Comparison of ENCODE assay signal across 7 mouse cellular contexts in the genomic region with DNA sequence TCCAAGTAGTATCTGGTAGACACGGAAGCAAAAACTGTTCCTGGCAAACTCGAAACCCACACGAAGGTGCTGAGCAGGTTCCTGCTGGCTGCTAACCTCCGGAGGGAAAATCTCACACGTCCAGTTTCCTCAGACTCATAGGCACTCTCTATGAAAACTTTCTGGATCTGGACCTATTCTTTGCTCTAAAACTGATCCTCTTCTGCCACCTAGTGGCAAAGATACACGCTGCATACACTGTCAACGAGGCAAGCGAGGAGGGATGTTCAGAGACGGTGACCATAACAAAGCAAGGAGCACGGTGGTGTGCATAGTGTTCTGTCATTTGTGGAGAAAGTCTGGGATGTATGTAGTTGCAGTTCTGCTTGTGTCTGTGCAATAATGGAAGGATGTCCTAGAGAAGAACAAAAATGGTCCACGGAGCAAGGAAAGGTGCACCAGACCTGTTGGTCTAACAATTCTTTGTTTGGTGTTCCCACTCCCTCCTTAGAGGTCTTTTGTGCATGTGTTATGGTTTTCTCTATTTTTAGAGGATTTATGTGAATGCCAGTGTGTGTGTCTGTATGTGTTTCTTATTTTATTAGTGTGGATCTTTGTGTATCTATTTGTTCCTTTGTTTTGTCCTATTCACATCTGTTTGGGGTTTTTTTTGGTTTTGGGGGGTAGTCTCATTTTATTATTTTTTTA. TPM values are rescaled to one million over a fixed set of nuclear protein-coding genes. Genes with fewer than 3 reads are reported as not detected.
DNase-seq lines count a peak whose midpoint lies in the region; ATAC-seq and TF ChIP-seq lines count a peak whose summit lies in the region.

No protein-coding gene starts in this region.

- no peak for TF ChIP-seq POLR2A in ES-Bruce4 (IDR thresholded peaks at IDR 0.05; ENCODE audit: insufficient read depth, low read length)

- DNase-seq in embryo, embryonic 10.5 days (ENCODE audit: low spot score) = peak; percentile 93
- DNase-seq in hindbrain, embryonic 10.5 days (ENCODE audit: low spot score) = peak; percentile 70
- peak; percentile 47 for DNase-seq in layer of hippocampus, adult 9-10 months (ENCODE audit: low spot score)
- DNase-seq in right cerebral cortex, postnatal 36 days (ENCODE audit: low spot score in 2 of 2) = peak; percentile 22 to 26

- no peak overlapping the region for H3K9ac ChIP-seq in ES-Bruce4 (ENCODE audit: low read depth, poor library complexity, severe bottlenecking)

- H3K4me1 ChIP-seq in ES-Bruce4 (ENCODE audit: control insufficient read depth, insufficient read depth, low read length) = no peaks in the 10 kb centered on the region
- no peaks in the 10 kb centered on the region for H3K4me1 ChIP-seq in hindbrain, embryonic 10.5 days (replicated peaks)

- no peak overlapping the region for H3K27ac ChIP-seq in ES-Bruce4 (ENCODE audit: insufficient read depth, low read length)
- no peak overlapping the region for H3K27ac ChIP-seq in hindbrain, embryonic 10.5 days

- no peaks in the 10 kb centered on the region; the same call in 1 of the 2 replicates for H3K27me3 ChIP-seq in ES-Bruce4 (ENCODE audit: control insufficient read depth, insufficient read depth, low read length, poor library complexity, severe bottlenecking)
- no peaks in the 10 kb centered on the region for H3K27me3 ChIP-seq in hindbrain, embryonic 10.5 days (ENCODE audit: insufficient read depth, poor library complexity, severe bottlenecking)

- H3K4me3 ChIP-seq in ES-Bruce4 (ENCODE audit: low read depth, low read length) = no peak overlapping the region
- no peak overlapping the region for H3K4me3 ChIP-seq in hindbrain, embryonic 10.5 days

- 11% methylated on average over 11 of the region's 11 CpGs for WGBS in hindbrain, embryonic 10.5 days

- peak; percentile 52 for TF ChIP-seq CTCF in ES-Bruce4 (IDR thresholded peaks at IDR 0.05; ENCODE audit: low read depth, low read length)

- H3K9me3 ChIP-seq in ES-Bruce4 (replicated peaks; ENCODE audit: control insufficient read depth, insufficient read depth, low read length, poor library complexity, severe bottlenecking) = no peaks in the 10 kb centered on the region
- no peaks in the 10 kb centered on the region for H3K9me3 ChIP-seq in hindbrain, embryonic 10.5 days

- no peak for TF ChIP-seq EP300 in ES-Bruce4 (IDR thresholded peaks at IDR 0.05; ENCODE audit: insufficient read depth, low read depth, low read length)

- ATAC-seq in activated CD4-positive, CD25-positive, alpha-beta regulatory T cell, adult 4 months = peak; percentile 72
- peak; percentile 82 for ATAC-seq in megakaryocyte, adult 5-6 weeks (ENCODE audit: poor library complexity, severe bottlenecking)

- H3K36me3 ChIP-seq in ES-Bruce4 (ENCODE audit: control insufficient read depth, insufficient read depth, low read length, poor library complexity, severe bottlenecking) = no peaks in the 10 kb centered on the region
- H3K36me3 ChIP-seq in hindbrain, embryonic 10.5 days = no peaks in the 10 kb centered on the region

RNA-seq across cellular contexts. Expression of gene Siglech, which starts 57.0 kb away (rescaled TPM):
- polyA plus RNA-seq in ES-Bruce4 (2011; ENCODE audit: insufficient read depth, insufficient read length, low read depth, missing spikeins) = not detected in 2 replicates
- polyA plus RNA-seq in activated CD4-positive, CD25-positive, alpha-beta regulatory T cell, adult 4 months (2017; shearing (Covaris generic)) = not detected
- polyA plus RNA-seq in hindbrain, embryonic 10.5 days (2016; fragmentation: Nextera tagmentation; extraction: Ambion mirVana) = 0.66 and 0.99 TPM in 2 replicates
- 13.0 and 19.3 TPM in 2 replicates for total RNA-seq in megakaryocyte, adult 5-6 weeks (2015)
- 10.1 and 13.4 TPM in 2 replicates for total RNA-seq in megakaryocyte, adult 5-6 weeks (2017)

Comparison
In these comparisons a context has a peak if more than half of its experiments do, and no peak if none do; other contexts are left out.
1. DNase-seq: peak in every context shown above with its lines; median percentile 93 in embryo, embryonic 10.5 days; 70 in hindbrain, embryonic 10.5 days; 47 in layer of hippocampus, adult 9-10 months; 24 in right cerebral cortex, postnatal 36 days.